Mouse (Mus musculus) CH12.LX (cell line): ENCODE data around the gene Errfi1. TPM values are rescaled to one million over a fixed set of nuclear protein-coding genes. Genes with fewer than 3 reads are reported as not detected.
A peak's percentile ranks its signal among the peaks of the same experiment; 100 is the strongest.

ENCODE experiments used
- DNase-seq: peaks from one replicate; pipeline ENCODE4 v3.0.0-alpha.2; 2013; ENCODE audit errors: extremely low read depth
- H3K27ac ChIP-seq: 2 replicates; pipeline ENCODE4 v1.5.1; 2012; ENCODE audit warnings: low read depth, mild to moderate bottlenecking, control low read depth, moderate library complexity; ENCODE audit not compliant: insufficient read depth
- H3K27me3 ChIP-seq: replicated peaks from 2 replicates; pipeline ENCODE3; 2012; ENCODE audit warnings: inconsistent platforms
- H3K36me3 ChIP-seq, 2 experiments: replicated peaks in 1 of 2; 2 replicates each; pipeline versions ENCODE3 to v1.6.1; 2012; ENCODE audit warnings: inconsistent platforms in 1 of 2, low read length in 1 of 2, mild to moderate bottlenecking in 1 of 2, mixed read lengths in 1 of 2, moderate library complexity in 1 of 2; ENCODE audit not compliant: control insufficient read depth in 1 of 2, insufficient read depth in 1 of 2
- H3K4me1 ChIP-seq, 2 experiments: 2 replicates each; pipeline ENCODE4 v1.6.1; 2012; ENCODE audit warnings: inconsistent platforms in 1 of 2, moderate library complexity in 1 of 2; ENCODE audit not compliant: insufficient read depth in 2 of 2, control insufficient read depth in 1 of 2
- H3K4me2 ChIP-seq: 2 replicates; pipeline ENCODE4 v1.6.1; 2012; ENCODE audit warnings: low read depth, mild to moderate bottlenecking, control low read depth; ENCODE audit not compliant: poor library complexity, insufficient read depth, severe bottlenecking
- H3K4me3 ChIP-seq, 3 experiments: fragments of 150-350 bp in 1 of 3; sonication (generic) in 1 of 3; replicated peaks in 1 of 3; 2 replicates each; pipeline versions ENCODE3 to v1.5.1; 2011 to 2012; ENCODE audit warnings: low read depth in 2 of 3, low read length in 2 of 3, mild to moderate bottlenecking in 2 of 3, moderate library complexity in 2 of 3, control low read depth in 1 of 3, improper control_type of control experiment in 1 of 3, inconsistent platforms in 1 of 3, mixed read lengths in 1 of 3; ENCODE audit not compliant: poor library complexity in 1 of 3
- H3K79me2 ChIP-seq: replicated peaks from 2 replicates; pipeline ENCODE4 v1.6.1; 2012; ENCODE audit warnings: mild to moderate bottlenecking, moderate library complexity; ENCODE audit not compliant: control insufficient read depth, poor library complexity, insufficient read depth, severe bottlenecking; ENCODE audit errors: extremely low read depth
- H3K9ac ChIP-seq: 2 replicates; pipeline ENCODE4 v1.6.1; 2012; ENCODE audit warnings: low read depth, mild to moderate bottlenecking, control low read depth, moderate library complexity; ENCODE audit not compliant: insufficient read depth
- H3K9me3 ChIP-seq: replicated peaks from 2 replicates; pipeline ENCODE3; 2012; ENCODE audit warnings: low read length, inconsistent platforms, mixed read lengths
- BHLHE40 ChIP-seq: IDR thresholded peaks from 2 replicates; pipeline ENCODE4 v1.6.1; 2011; ENCODE audit warnings: mild to moderate bottlenecking, low read depth, low read length, improper control_type of control experiment
- CHD2 ChIP-seq: IDR thresholded peaks from 2 replicates; pipeline ENCODE4 v1.6.1; 2011; ENCODE audit warnings: low read length, improper control_type of control experiment
- CTCF ChIP-seq, 2 experiments: IDR thresholded peaks in 1 of 2; conservative IDR thresholded peaks in 1 of 2; 2 replicates each; pipeline ENCODE4 v1.5.1; 2011 to 2012; ENCODE audit warnings: low read depth in 2 of 2, low read length in 2 of 2, improper control_type of control experiment in 1 of 2, inconsistent platforms in 1 of 2, mild to moderate bottlenecking in 1 of 2, moderate library complexity in 1 of 2
- E2F4 ChIP-seq: IDR thresholded peaks from 2 replicates; pipeline ENCODE4 v1.6.1; 2011; ENCODE audit warnings: low read depth, low read length, improper control_type of control experiment; ENCODE audit not compliant: insufficient replicate concordance
- ELF1 ChIP-seq: IDR thresholded peaks from 2 replicates; pipeline ENCODE4 v1.6.1; 2014; ENCODE audit warnings: low read depth, mild to moderate bottlenecking, inconsistent platforms, low read length, improper control_type of control experiment
- EP300 ChIP-seq: IDR thresholded peaks from 2 replicates; pipeline ENCODE4 v1.6.1; 2011; ENCODE audit warnings: low read length, improper control_type of control experiment
- ETS1 ChIP-seq: conservative IDR thresholded peaks from 2 replicates; pipeline ENCODE4 v1.6.1; 2012; ENCODE audit warnings: low read depth, mild to moderate bottlenecking, inconsistent platforms, low read length, improper control_type of control experiment, moderate library complexity
- GABPA ChIP-seq: IDR thresholded peaks from 2 replicates; pipeline ENCODE4 v1.6.1; 2012; ENCODE audit warnings: low read depth, low read length, improper control_type of control experiment, inconsistent platforms; ENCODE audit not compliant: insufficient replicate concordance
- HCFC1 ChIP-seq: IDR thresholded peaks from 2 replicates; pipeline ENCODE4 v1.6.1; 2012; ENCODE audit warnings: low read depth, mild to moderate bottlenecking, inconsistent platforms, low read length, improper control_type of control experiment
- IRF4 ChIP-seq: IDR thresholded peaks from 2 replicates; pipeline ENCODE4 v1.6.1; 2014; ENCODE audit warnings: low read depth, mild to moderate bottlenecking, inconsistent platforms, low read length, improper control_type of control experiment
- JUN ChIP-seq: IDR thresholded peaks from 2 replicates; pipeline ENCODE4 v1.6.1; 2011; ENCODE audit warnings: low read depth, mild to moderate bottlenecking, low read length, improper control_type of control experiment, moderate library complexity; ENCODE audit not compliant: insufficient read depth
- JUND ChIP-seq: conservative IDR thresholded peaks from 2 replicates; pipeline ENCODE4 v1.6.1; 2011; ENCODE audit warnings: low read depth, low read length, improper control_type of control experiment
- KAT2A ChIP-seq: IDR thresholded peaks from 2 replicates; pipeline ENCODE4 v1.6.1; 2012; ENCODE audit warnings: low read length, improper control_type of control experiment, inconsistent platforms; ENCODE audit not compliant: insufficient replicate concordance
- MAFK ChIP-seq: IDR thresholded peaks from 2 replicates; pipeline ENCODE4 v1.6.1; 2011; ENCODE audit warnings: low read length, improper control_type of control experiment; ENCODE audit not compliant: insufficient replicate concordance
- MAX ChIP-seq: IDR thresholded peaks from 2 replicates; pipeline ENCODE4 v1.6.1; 2011; ENCODE audit warnings: low read length, improper control_type of control experiment
- MAZ ChIP-seq: IDR thresholded peaks from 2 replicates; pipeline ENCODE4 v1.6.1; 2012; ENCODE audit warnings: low read depth, mild to moderate bottlenecking, inconsistent platforms, low read length, improper control_type of control experiment, moderate library complexity
- MEF2A ChIP-seq: IDR thresholded peaks from 2 replicates; pipeline ENCODE4 v1.6.1; 2014; ENCODE audit warnings: low read depth, mild to moderate bottlenecking, inconsistent platforms, low read length, improper control_type of control experiment, borderline replicate concordance
- MXI1 ChIP-seq: IDR thresholded peaks from 2 replicates; pipeline ENCODE4 v1.6.1; 2011; ENCODE audit warnings: mild to moderate bottlenecking, low read depth, low read length, improper control_type of control experiment
- MYC ChIP-seq: IDR thresholded peaks from 2 replicates; pipeline ENCODE4 v1.6.1; 2011; ENCODE audit warnings: low read depth, mild to moderate bottlenecking, improper control_type of control experiment, low read length
- NELFE ChIP-seq: IDR thresholded peaks from 2 replicates; pipeline ENCODE4 v1.6.1; 2011; ENCODE audit warnings: low read depth, low read length, improper control_type of control experiment
- NRF1 ChIP-seq: IDR thresholded peaks from 2 replicates; pipeline ENCODE4 v1.6.1; 2014; ENCODE audit warnings: low read depth, mild to moderate bottlenecking, inconsistent platforms, low read length, improper control_type of control experiment, moderate library complexity
- PAX5 ChIP-seq: IDR thresholded peaks from 2 replicates; pipeline ENCODE4 v1.6.1; 2012; ENCODE audit warnings: low read length, inconsistent platforms, mixed read lengths
- POLR2A ChIP-seq: IDR thresholded peaks from 2 replicates; pipeline ENCODE4 v1.6.1; 2011; ENCODE audit warnings: low read depth, mild to moderate bottlenecking, improper control_type of control experiment, low read length
- POLR2AphosphoS2 ChIP-seq: IDR thresholded peaks from 2 replicates; pipeline ENCODE4 v1.6.1; 2011; ENCODE audit warnings: low read depth, low read length, improper control_type of control experiment
- RAD21 ChIP-seq: IDR thresholded peaks from 2 replicates; pipeline ENCODE4 v1.6.1; 2011; ENCODE audit warnings: low read depth, mild to moderate bottlenecking, low read length, improper control_type of control experiment, moderate library complexity
- RCOR1 ChIP-seq: conservative IDR thresholded peaks from 2 replicates; pipeline ENCODE4 v1.6.1; 2012; ENCODE audit warnings: low read depth, mild to moderate bottlenecking, inconsistent platforms, low read length, improper control_type of control experiment
- SIN3A ChIP-seq: IDR thresholded peaks from 2 replicates; pipeline ENCODE4 v1.6.1; 2012; ENCODE audit warnings: low read length, improper control_type of control experiment, inconsistent platforms
- SMC3 ChIP-seq: IDR thresholded peaks from 2 replicates; pipeline ENCODE4 v1.6.1; 2011; ENCODE audit warnings: low read depth, low read length, improper control_type of control experiment
- TBP ChIP-seq: conservative IDR thresholded peaks from 2 replicates; pipeline ENCODE4 v1.6.1; 2011; ENCODE audit warnings: low read depth, low read length, improper control_type of control experiment
- TCF12 ChIP-seq: IDR thresholded peaks from 2 replicates; pipeline ENCODE4 v1.6.1; 2014; ENCODE audit warnings: low read depth, mild to moderate bottlenecking, inconsistent platforms, low read length, improper control_type of control experiment
- UBTF ChIP-seq: IDR thresholded peaks from 2 replicates; pipeline ENCODE4 v1.6.1; 2012; ENCODE audit warnings: low read depth, mild to moderate bottlenecking, inconsistent platforms, low read length, improper control_type of control experiment, moderate library complexity
- USF1 ChIP-seq: IDR thresholded peaks from 2 replicates; pipeline ENCODE4 v1.6.1; 2014; ENCODE audit warnings: low read depth, mild to moderate bottlenecking, inconsistent platforms, low read length, improper control_type of control experiment
- USF2 ChIP-seq: conservative IDR thresholded peaks from 2 replicates; pipeline ENCODE4 v1.6.1; 2011; ENCODE audit warnings: low read depth, low read length, improper control_type of control experiment
- ZC3H11A ChIP-seq: IDR thresholded peaks from 2 replicates; pipeline ENCODE4 v1.6.1; 2012; ENCODE audit warnings: low read depth, mild to moderate bottlenecking, inconsistent platforms, low read length, improper control_type of control experiment
- ZMIZ1 ChIP-seq: IDR thresholded peaks from 2 replicates; pipeline ENCODE4 v1.6.1; 2012; ENCODE audit warnings: low read depth, mild to moderate bottlenecking, inconsistent platforms, low read length, improper control_type of control experiment
- ZNF384 ChIP-seq: IDR thresholded peaks from 2 replicates; pipeline ENCODE4 v1.6.1; 2012; ENCODE audit warnings: low read depth, low read length, improper control_type of control experiment, inconsistent platforms
- dilution Hi-C: fragments of 300-500 bp; cut with MboI; formaldehyde crosslinking; loops from 2 replicates; pipeline ENCODE4 v1.14.3; 2020; ENCODE audit warnings: low sequenced_read_pairs; ENCODE audit not compliant: extremely low pct_unique_long_range_greater_than_20kb, extremely low pct_ligation_motif_present
- in situ Hi-C: fragments of 300-500 bp; cut with MboI; formaldehyde crosslinking; loops from 3 replicates; pipeline ENCODE4 v1.14.3; 2019; ENCODE audit warnings: low sequenced_read_pairs, low pct_ligation_motif_present, low pct_unique_long_range_greater_than_20kb, mixed read lengths
- polyA plus RNA-seq: library from polyadenylated mRNA; unstranded; fragments of >175 nt; gene quantifications from 2 replicates; pipeline ENCODE4 v1.2.1, GENCODE M21; 2012; ENCODE audit warnings: low read depth; ENCODE audit not compliant: insufficient read length
- total RNA-seq, 2 experiments: library from RNA; depleted of rRNA; stranded (reverse); fragments of 300-350 nt in 1 of 2; fragments of >200 nt in 1 of 2; gene quantifications; 2 replicates each; pipeline ENCODE4 v1.2.3; 2012 to 2014

Errfi1 gene
- total and polyA plus RNA-seq, 3 experiments: 0.08 to 0.28 (median 0.14) TPM

DNA sequence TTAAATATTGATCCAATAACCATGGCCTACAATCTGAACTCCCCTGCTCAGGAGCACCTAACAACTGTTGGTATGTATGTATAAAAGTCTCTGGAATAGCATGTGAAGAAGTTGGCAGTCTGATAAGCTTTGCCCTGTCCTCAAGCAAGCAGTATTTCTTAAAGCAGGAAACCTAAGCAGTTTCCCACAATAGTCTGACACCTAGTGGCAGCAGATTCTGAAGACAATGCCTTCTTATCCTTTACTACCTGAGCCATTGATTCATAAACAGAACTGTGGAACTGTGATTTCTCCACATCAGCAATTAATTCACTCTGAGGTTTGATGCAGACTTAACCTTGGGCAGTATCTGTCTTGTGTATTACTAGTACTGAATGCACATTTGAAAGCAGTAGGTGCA is 11.7 kb downstream of the Errfi1 start:
- Histone ChIP-seq H3K9me3 (no peaks in the 10 kb centered on the region), H3K4me3 (no peak overlapping the region), H3K79me2 (no peaks in the 10 kb centered on the region), H3K27ac (no peak overlapping the region), H3K9ac (no peak overlapping the region), H3K36me3 (no peaks in the 10 kb centered on the region), H3K4me1 (peaks cover 0 to 14% of the 10 kb centered on the region in 2 experiments; a peak in 2 of 4 replicates), H3K27me3 (no peaks in the 10 kb centered on the region), H3K4me2 (no peak overlapping the region)
- TF ChIP-seq ZNF384: no peak
- TF ChIP-seq IRF4: no peak
- no peak for TF ChIP-seq TCF12
- TF ChIP-seq SMC3: peak; percentile 89
- TF ChIP-seq MYC: no peak
- TF ChIP-seq BHLHE40: no peak
- TF ChIP-seq HCFC1: no peak
- peak; percentile 41 to 80; a peak in 3 of 4 replicates for TF ChIP-seq CTCF (conservative IDR thresholded peaks at IDR 0.05 in 1 of 2, IDR thresholded peaks at IDR 0.05 in 1 of 2; ENCODE audit: low read depth in 2 of 2, low read length in 2 of 2)
- TF ChIP-seq MAX: no peak
- TF ChIP-seq POLR2A: no peak
- no peak for TF ChIP-seq JUND
- no peak for TF ChIP-seq POLR2AphosphoS2
- TF ChIP-seq MAFK: peak; percentile 40; the same call in 1 of the 2 replicates
- TF ChIP-seq USF2: no peak
- TF ChIP-seq UBTF: no peak
- no peak for TF ChIP-seq MXI1
- no peak for TF ChIP-seq KAT2A
- TF ChIP-seq ETS1: no peak
- TF ChIP-seq SIN3A: no peak
- TF ChIP-seq E2F4: no peak
- TF ChIP-seq EP300: no peak
- no peak for TF ChIP-seq ELF1
- peak; percentile 70 for TF ChIP-seq RAD21
- no peak for TF ChIP-seq MAZ
- no peak for TF ChIP-seq RCOR1
- no peak for TF ChIP-seq TBP
- TF ChIP-seq NELFE: no peak
- TF ChIP-seq GABPA: no peak
- no peak for TF ChIP-seq ZMIZ1
- no peak for TF ChIP-seq USF1
- peak; percentile 27; the same call in 1 of the 2 replicates for TF ChIP-seq ZC3H11A
- TF ChIP-seq MEF2A: no peak
- no peak for TF ChIP-seq NRF1
- no peak for TF ChIP-seq PAX5
- no peak for TF ChIP-seq JUN
- TF ChIP-seq CHD2: no peak
- dilution Hi-C loops: no loop called here
- DNase-seq: peak; percentile 40
- in situ Hi-C loops: loop anchor here (10.0 kb wide), 1 partner anchor 99 kb away; no protein-coding TSS in a partner anchor
